Comparison of ENCODE assay signal across 13 mouse cellular contexts in the genomic region with DNA sequence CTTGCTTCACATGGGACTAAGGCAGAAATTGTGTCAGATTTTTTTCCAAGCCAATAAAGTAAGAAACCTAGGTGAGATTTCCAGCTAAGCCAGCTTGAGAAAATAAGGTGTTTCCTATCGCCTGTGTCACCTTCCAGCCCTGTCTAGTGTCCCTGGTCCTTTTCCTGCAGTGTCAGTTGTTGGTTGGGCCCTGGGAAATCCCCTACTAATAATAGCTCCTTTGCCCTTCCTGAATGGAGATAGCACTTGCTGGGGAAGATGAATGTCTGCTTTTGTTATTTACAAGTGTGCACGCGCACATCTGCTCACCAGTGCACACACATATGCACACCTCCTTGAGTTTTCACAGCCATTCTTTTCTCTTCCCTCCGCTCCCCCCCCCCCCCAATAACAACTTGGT.
DNase-seq lines count a peak whose midpoint lies in the region; ATAC-seq lines count a peak whose summit lies in the region.
"Had no signal": no experiment of that assay in that cellular context is flagged by ENCODE, and none has a peak within 500 bp of the region (broad histone marks: within the 10 kb centered on the region; RNA-seq: fewer than 3 reads in every experiment).

No protein-coding gene starts in this region.

- H3K9me3 ChIP-seq in lung, embryonic 16.5 days (ENCODE audit: control insufficient read depth, low read length): peaks cover 6% of the 10 kb centered on the region; the same call in 1 of the 2 replicates
- H3K9me3 ChIP-seq in heart, embryonic 11.5 days (replicated peaks; ENCODE audit: control insufficient read depth, low read length): 0 out of 2 replicates have a peak, but pooled peaks cover 3% of the 10 kb centered on the region
- no peaks in the 10 kb centered on the region for H3K9me3 ChIP-seq in limb, embryonic 10.5 days (replicated peaks)
- H3K9me3 ChIP-seq: midbrain, embryonic 15.5 days had no signal

- H3K9ac ChIP-seq in lung, embryonic 16.5 days (ENCODE audit: low read length): no peak overlapping the region
- H3K9ac ChIP-seq in heart, embryonic 11.5 days (ENCODE audit: low read depth, low read length): no peak overlapping the region
- H3K9ac ChIP-seq: forebrain, embryonic 13.5 days; midbrain, embryonic 15.5 days had no signal

- H3K4me2 ChIP-seq in lung, embryonic 16.5 days (ENCODE audit: low read depth, low read length): no peak overlapping the region
- H3K4me2 ChIP-seq in heart, embryonic 11.5 days: peak overlapping the region; percentile 22; the same call in 1 of the 2 replicates
- H3K4me2 ChIP-seq: forebrain, embryonic 13.5 days; midbrain, embryonic 15.5 days had no signal

- DNase-seq in adrenal gland, postnatal 14 days: peak; percentile 39
- no peak for DNase-seq in adrenal gland, postnatal 25 days
- DNase-seq in lung, postnatal 10 days: no peak
- DNase-seq in limb, embryonic 10.5 days (ENCODE audit: low spot score): no peak
- no peak for DNase-seq in layer of hippocampus, postnatal 25 days (ENCODE audit: extremely low spot score in 1 of 2, low spot score in 1 of 2)
- no peak for DNase-seq in urinary bladder, postnatal 4 days (ENCODE audit: low spot score in 2 of 2)
- DNase-seq: gastrocnemius, postnatal 10 days had no signal

- no peak overlapping the region for H3K4me3 ChIP-seq in lung, embryonic 16.5 days (ENCODE audit: low read length)
- H3K4me3 ChIP-seq in heart, embryonic 11.5 days (ENCODE audit: low read depth, low read length): no peak overlapping the region
- no peak overlapping the region for H3K4me3 ChIP-seq in limb, embryonic 10.5 days
- H3K4me3 ChIP-seq: forebrain, embryonic 13.5 days; midbrain, embryonic 15.5 days had no signal

- H3K4me1 ChIP-seq in lung, embryonic 16.5 days (replicated peaks; ENCODE audit: control insufficient read depth, insufficient read depth, low read length): peaks cover 24% of the 10 kb centered on the region
- peaks cover 16% of the 10 kb centered on the region for H3K4me1 ChIP-seq in heart, embryonic 11.5 days (ENCODE audit: control insufficient read depth, insufficient read depth, low read length)
- peaks cover 27% of the 10 kb centered on the region; the same call in 1 of the 2 replicates for H3K4me1 ChIP-seq in limb, embryonic 10.5 days
- H3K4me1 ChIP-seq: forebrain, embryonic 13.5 days; midbrain, embryonic 15.5 days had no signal

- ATAC-seq in lung, embryonic 16.5 days (ENCODE audit: low read depth): no peak
- no peak for ATAC-seq in heart, embryonic 11.5 days (replicated peaks; ENCODE audit: insufficient number of reproducible peaks, low FRiP score, low TSS enrichment)
- ATAC-seq: forebrain, embryonic 13.5 days; hindbrain, embryonic 16.5 days; midbrain, embryonic 15.5 days had no signal

- no peaks in the 10 kb centered on the region for H3K27me3 ChIP-seq in lung, embryonic 16.5 days (ENCODE audit: control insufficient read depth, insufficient read depth, low read depth, low read length)
- no peaks in the 10 kb centered on the region for H3K27me3 ChIP-seq in heart, embryonic 11.5 days (ENCODE audit: control insufficient read depth, insufficient read depth, low read length)
- H3K27me3 ChIP-seq in limb, embryonic 10.5 days (ENCODE audit: low read depth, poor library complexity, severe bottlenecking): no peaks in the 10 kb centered on the region
- H3K27me3 ChIP-seq: forebrain, embryonic 13.5 days; midbrain, embryonic 15.5 days had no signal

- 67% methylated on average over 4 of the region's 4 CpGs for WGBS in lung, embryonic 16.5 days
- 44% methylated on average over 4 of the region's 4 CpGs for WGBS in heart, embryonic 11.5 days (ENCODE audit: insufficient replicate concordance)
- 78% methylated on average over 4 of the region's 4 CpGs for WGBS in limb, embryonic 10.5 days

- H3K36me3 ChIP-seq in lung, embryonic 16.5 days (ENCODE audit: control insufficient read depth, insufficient read depth, low read length): no peaks in the 10 kb centered on the region
- no peaks in the 10 kb centered on the region for H3K36me3 ChIP-seq in heart, embryonic 11.5 days (ENCODE audit: control insufficient read depth, insufficient read depth, low read length)
- no peaks in the 10 kb centered on the region for H3K36me3 ChIP-seq in limb, embryonic 10.5 days
- H3K36me3 ChIP-seq: G1E; midbrain, embryonic 15.5 days had no signal

- H3K27ac ChIP-seq in lung, embryonic 16.5 days (ENCODE audit: low read length): peak overlapping the region; percentile 66; the same call in 1 of the 2 replicates
- peak overlapping the region; percentile 62 for H3K27ac ChIP-seq in heart, embryonic 11.5 days (ENCODE audit: low read depth, low read length)
- H3K27ac ChIP-seq in limb, embryonic 10.5 days: 0 out of 2 replicates have a peak overlapping the region, but pooled peaks have one; percentile 70
- H3K27ac ChIP-seq: forebrain, embryonic 13.5 days; midbrain, embryonic 15.5 days had no signal
